Mouse (Mus musculus): ENCODE results near the gene Got1. TPM values are rescaled to one million over a fixed set of nuclear protein-coding genes. Genes with fewer than 3 reads are reported as not detected.

Got1 gene
- total and polyA plus RNA-seq, 3 experiments = 131 to 228 (median 176) TPM

DNA sequence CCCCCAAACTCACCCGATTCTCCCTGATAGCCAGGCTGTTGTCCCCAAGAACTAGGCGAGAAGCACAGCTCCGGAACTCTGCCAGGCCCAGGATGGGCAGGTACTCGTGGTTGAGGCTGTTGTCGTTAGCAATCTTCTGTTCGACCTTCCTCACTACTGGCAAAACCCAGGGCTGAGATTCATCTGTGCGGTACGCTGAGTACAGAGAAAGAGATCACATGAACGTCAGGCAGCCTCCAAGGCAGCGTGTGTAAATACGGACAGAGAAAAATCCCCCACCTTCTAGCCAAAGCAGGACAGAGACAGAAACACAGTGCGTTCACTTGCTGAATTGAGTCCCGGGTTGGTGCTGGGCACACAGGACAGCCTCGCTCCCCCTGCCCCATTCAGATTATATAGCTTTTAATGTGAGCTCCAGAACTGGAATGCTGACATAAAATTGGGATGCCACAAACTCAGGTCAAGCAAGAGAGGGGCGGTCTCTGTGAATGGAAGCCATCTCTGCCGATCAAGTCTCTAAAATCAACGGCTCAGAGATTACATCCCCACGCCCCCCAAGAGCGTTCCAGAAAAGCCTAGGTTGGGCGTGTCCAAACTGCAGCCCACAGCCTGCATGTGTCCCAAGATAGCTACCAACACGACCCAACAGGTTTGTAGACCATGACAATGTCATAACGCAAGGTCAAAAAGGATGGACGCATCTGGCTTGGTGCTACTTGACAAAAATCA lies 8.6 kb downstream of the Got1 start:
- H3K4me1 ChIP-seq (ENCODE audit: control insufficient read depth in 1 of 2, insufficient read depth in 2 of 2) = peaks cover 20 to 63% of the 10 kb centered on the region in 2 experiments
- H3K9ac ChIP-seq (ENCODE audit: insufficient read depth, low read depth) = no peak overlapping the region
- peaks cover 56 to 87% of the 10 kb centered on the region in 2 experiments for H3K36me3 ChIP-seq (replicated peaks in 1 of 2; ENCODE audit: control insufficient read depth in 1 of 2, insufficient read depth in 1 of 2, low read length in 1 of 2)
- no peak for DNase-seq (ENCODE audit: extremely low read depth)
- no peak overlapping the region for H3K4me3 ChIP-seq (replicated peaks in 1 of 3; ENCODE audit: low read depth in 2 of 3, low read length in 2 of 3, poor library complexity in 1 of 3)
- in situ Hi-C loops (cut with MboI; ENCODE audit: low pct_ligation_motif_present, low pct_unique_long_range_greater_than_20kb, low sequenced_read_pairs) = loop anchor here (25.0 kb wide), 1 partner anchor 246 kb away; the partner anchor contains the start of genes Cox15 and Cutc
- no peak overlapping the region for H3K27ac ChIP-seq (ENCODE audit: insufficient read depth, low read depth)
- no peaks in the 10 kb centered on the region for H3K27me3 ChIP-seq (replicated peaks)
- peaks cover 96% of the 10 kb centered on the region for H3K79me2 ChIP-seq (replicated peaks; ENCODE audit: control insufficient read depth, extremely low read depth, insufficient read depth, poor library complexity, severe bottlenecking)
- dilution Hi-C loops (cut with MboI; ENCODE audit: extremely low pct_ligation_motif_present, extremely low pct_unique_long_range_greater_than_20kb, low sequenced_read_pairs) = no loop called here
- no peaks in the 10 kb centered on the region for H3K9me3 ChIP-seq (replicated peaks; ENCODE audit: low read length)
- TF ChIP-seq ZNF384 (IDR thresholded peaks at IDR 0.05; ENCODE audit: low read depth, low read length) (no peak), POLR2A (IDR thresholded peaks at IDR 0.05; ENCODE audit: low read depth, low read length) (0 out of 2 replicates have a peak, but pooled peaks have one; percentile 8)
- H3K4me2 ChIP-seq (ENCODE audit: insufficient read depth, low read depth, poor library complexity, severe bottlenecking) = no peak overlapping the region

DNA sequence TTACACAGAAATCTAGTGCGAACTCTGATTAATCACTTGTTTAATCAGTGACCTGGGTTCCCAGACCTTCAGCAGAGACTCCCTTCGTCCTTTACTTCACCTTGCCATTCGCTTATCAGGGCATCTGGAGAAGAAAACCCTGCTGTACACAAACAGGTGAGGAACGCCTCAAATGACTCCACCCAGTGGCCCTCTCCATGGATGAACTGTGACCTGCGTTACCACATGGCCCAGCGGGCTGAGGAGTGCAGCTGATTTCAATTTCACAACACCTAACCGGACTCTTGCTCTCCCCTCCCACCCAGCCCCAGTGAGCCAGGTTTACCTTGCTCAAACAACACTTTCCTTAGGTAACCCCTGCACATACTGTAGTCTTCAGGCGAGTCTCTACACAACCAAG lies 10.5 kb downstream of the Got1 start:
- Histone ChIP-seq H3K4me3 (replicated peaks in 1 of 3; ENCODE audit: low read depth in 2 of 3, low read length in 2 of 3, poor library complexity in 1 of 3) (no peak overlapping the region), H3K4me1 (ENCODE audit: control insufficient read depth in 1 of 2, insufficient read depth in 2 of 2) (peaks cover 15 to 51% of the 10 kb centered on the region in 2 experiments), H3K4me2 (ENCODE audit: insufficient read depth, low read depth, poor library complexity, severe bottlenecking) (no peak overlapping the region), H3K27me3 (replicated peaks) (no peaks in the 10 kb centered on the region), H3K27ac (ENCODE audit: insufficient read depth, low read depth) (no peak overlapping the region), H3K79me2 (replicated peaks; ENCODE audit: control insufficient read depth, extremely low read depth, insufficient read depth, poor library complexity, severe bottlenecking) (peaks cover 95% of the 10 kb centered on the region), H3K9ac (ENCODE audit: insufficient read depth, low read depth) (no peak overlapping the region), H3K9me3 (replicated peaks; ENCODE audit: low read length) (no peaks in the 10 kb centered on the region), H3K36me3 (replicated peaks in 1 of 2; ENCODE audit: control insufficient read depth in 1 of 2, insufficient read depth in 1 of 2, low read length in 1 of 2) (peaks cover 74 to 95% of the 10 kb centered on the region in 2 experiments)
- DNase-seq (ENCODE audit: extremely low read depth) = no peak
- in situ Hi-C loops (cut with MboI; ENCODE audit: low pct_ligation_motif_present, low pct_unique_long_range_greater_than_20kb, low sequenced_read_pairs) = loop anchor here (25.0 kb wide), 1 partner anchor 248 kb away; the partner anchor contains the start of genes Cox15 and Cutc
- no peak for TF ChIP-seq USF1 (IDR thresholded peaks at IDR 0.05; ENCODE audit: low read depth, low read length)
- dilution Hi-C loops (cut with MboI; ENCODE audit: extremely low pct_ligation_motif_present, extremely low pct_unique_long_range_greater_than_20kb, low sequenced_read_pairs) = no loop called here

DNA sequence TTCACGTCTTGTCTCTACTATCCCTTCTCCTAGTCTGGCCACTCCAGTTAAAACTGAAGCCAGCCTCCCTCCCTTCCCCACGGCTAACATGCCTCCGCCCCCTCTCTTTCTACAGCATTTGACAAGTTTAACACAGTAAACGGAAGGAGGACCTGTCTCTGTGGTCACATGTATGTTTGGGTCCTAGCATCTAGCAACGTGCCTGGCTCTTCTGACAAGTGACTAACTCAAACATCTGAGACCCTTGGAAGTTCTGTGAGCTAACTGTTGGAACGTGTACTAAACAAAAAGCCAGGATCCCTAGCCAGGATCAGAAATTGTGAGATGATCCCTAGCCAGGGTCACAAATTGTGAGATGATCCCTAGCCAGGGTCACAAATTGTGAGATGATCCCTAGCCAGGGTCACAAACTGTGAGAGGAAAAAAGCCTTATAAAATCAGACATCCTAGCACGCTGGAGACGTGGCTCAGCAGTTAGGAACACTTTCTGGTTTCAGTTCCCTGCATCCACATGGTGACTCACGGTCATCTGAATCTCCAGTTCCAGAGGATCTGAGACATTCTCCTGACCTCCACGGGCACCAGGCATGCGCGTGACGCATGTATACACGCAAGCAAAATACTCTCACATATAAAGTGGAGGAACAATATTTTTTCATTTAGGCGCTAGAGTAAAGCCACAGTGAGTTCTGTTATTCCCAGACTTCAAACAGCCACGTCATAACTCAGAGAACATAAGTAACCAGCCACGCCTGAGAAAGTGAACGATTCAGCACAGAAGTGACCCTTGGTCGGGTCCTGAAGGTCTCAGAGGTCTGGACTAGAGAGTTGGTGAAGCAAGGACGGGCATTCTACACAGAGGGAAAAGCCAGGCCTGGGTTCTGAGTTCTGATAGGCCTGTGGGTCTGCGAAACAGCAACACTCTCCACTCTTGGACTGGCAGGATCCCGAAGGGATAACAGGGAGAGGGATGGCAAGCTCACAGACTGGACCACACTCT lies 12.5 kb downstream of the Got1 start:
- peaks cover 84% of the 10 kb centered on the region for H3K79me2 ChIP-seq (replicated peaks; ENCODE audit: control insufficient read depth, extremely low read depth, insufficient read depth, poor library complexity, severe bottlenecking)
- H3K36me3 ChIP-seq (replicated peaks in 1 of 2; ENCODE audit: control insufficient read depth in 1 of 2, insufficient read depth in 1 of 2, low read length in 1 of 2) = peaks cover 84 to 100% of the 10 kb centered on the region in 2 experiments

More for the DNA sequence above, 12.5 kb downstream of the Got1 start:
- in situ Hi-C loops (cut with MboI; ENCODE audit: low pct_ligation_motif_present, low pct_unique_long_range_greater_than_20kb, low sequenced_read_pairs) = loop anchor here (25.0 kb wide), 1 partner anchor 250 kb away; the partner anchor contains the start of genes Cox15 and Cutc
- H3K9me3 ChIP-seq (replicated peaks; ENCODE audit: low read length) = no peaks in the 10 kb centered on the region
- H3K27me3 ChIP-seq (replicated peaks) = no peaks in the 10 kb centered on the region
- DNase-seq (ENCODE audit: extremely low read depth) = no peak
- TF ChIP-seq ZC3H11A (IDR thresholded peaks at IDR 0.05; ENCODE audit: low read depth, low read length) (no peak), CTCF (conservative IDR thresholded peaks at IDR 0.05 in 1 of 2, IDR thresholded peaks at IDR 0.05 in 1 of 2; ENCODE audit: low read depth in 2 of 2, low read length in 2 of 2) (no peak), CHD1 (IDR thresholded peaks at IDR 0.05; ENCODE audit: low read depth, low read length) (no peak), UBTF (IDR thresholded peaks at IDR 0.05; ENCODE audit: low read depth, low read length) (no peak), EP300 (IDR thresholded peaks at IDR 0.05; ENCODE audit: low read length) (no peak), POLR2AphosphoS2 (IDR thresholded peaks at IDR 0.05; ENCODE audit: low read depth, low read length) (no peak), MAX (IDR thresholded peaks at IDR 0.05; ENCODE audit: low read length) (no peak), E2F4 (IDR thresholded peaks at IDR 0.05; ENCODE audit: insufficient replicate concordance, low read depth, low read length) (no peak), CHD2 (IDR thresholded peaks at IDR 0.05; ENCODE audit: low read length) (no peak), JUN (IDR thresholded peaks at IDR 0.05; ENCODE audit: insufficient read depth, low read depth, low read length) (no peak), RCOR1 (conservative IDR thresholded peaks at IDR 0.05; ENCODE audit: low read depth, low read length) (no peak), GABPA (IDR thresholded peaks at IDR 0.05; ENCODE audit: insufficient replicate concordance, low read depth, low read length) (no peak), JUND (conservative IDR thresholded peaks at IDR 0.05; ENCODE audit: low read depth, low read length) (no peak), ZMIZ1 (IDR thresholded peaks at IDR 0.05; ENCODE audit: low read depth, low read length) (no peak), RAD21 (IDR thresholded peaks at IDR 0.05; ENCODE audit: low read depth, low read length) (no peak)
- no peak overlapping the region for H3K9ac ChIP-seq (ENCODE audit: insufficient read depth, low read depth)
- peaks cover 12 to 34% of the 10 kb centered on the region in 2 experiments for H3K4me1 ChIP-seq (ENCODE audit: control insufficient read depth in 1 of 2, insufficient read depth in 2 of 2)
- H3K27ac ChIP-seq (ENCODE audit: insufficient read depth, low read depth) = no peak overlapping the region
- no peak overlapping the region for H3K4me3 ChIP-seq (replicated peaks in 1 of 3; ENCODE audit: low read depth in 2 of 3, low read length in 2 of 3, poor library complexity in 1 of 3)
- H3K4me2 ChIP-seq (ENCODE audit: insufficient read depth, low read depth, poor library complexity, severe bottlenecking) = no peak overlapping the region
- dilution Hi-C loops (cut with MboI; ENCODE audit: extremely low pct_ligation_motif_present, extremely low pct_unique_long_range_greater_than_20kb, low sequenced_read_pairs) = no loop called here
